Mouse (Mus musculus) spleen, adult 18-20 months (tissue): ENCODE measurements around the gene Mpped2.

Experiments
- DNase-seq, 2 experiments: peaks; one replicate each; pipeline ENCODE4 v3.0.0; 2022; ENCODE audit warnings: mixed read lengths in 2 of 2

The Mpped2 gene

DNA sequence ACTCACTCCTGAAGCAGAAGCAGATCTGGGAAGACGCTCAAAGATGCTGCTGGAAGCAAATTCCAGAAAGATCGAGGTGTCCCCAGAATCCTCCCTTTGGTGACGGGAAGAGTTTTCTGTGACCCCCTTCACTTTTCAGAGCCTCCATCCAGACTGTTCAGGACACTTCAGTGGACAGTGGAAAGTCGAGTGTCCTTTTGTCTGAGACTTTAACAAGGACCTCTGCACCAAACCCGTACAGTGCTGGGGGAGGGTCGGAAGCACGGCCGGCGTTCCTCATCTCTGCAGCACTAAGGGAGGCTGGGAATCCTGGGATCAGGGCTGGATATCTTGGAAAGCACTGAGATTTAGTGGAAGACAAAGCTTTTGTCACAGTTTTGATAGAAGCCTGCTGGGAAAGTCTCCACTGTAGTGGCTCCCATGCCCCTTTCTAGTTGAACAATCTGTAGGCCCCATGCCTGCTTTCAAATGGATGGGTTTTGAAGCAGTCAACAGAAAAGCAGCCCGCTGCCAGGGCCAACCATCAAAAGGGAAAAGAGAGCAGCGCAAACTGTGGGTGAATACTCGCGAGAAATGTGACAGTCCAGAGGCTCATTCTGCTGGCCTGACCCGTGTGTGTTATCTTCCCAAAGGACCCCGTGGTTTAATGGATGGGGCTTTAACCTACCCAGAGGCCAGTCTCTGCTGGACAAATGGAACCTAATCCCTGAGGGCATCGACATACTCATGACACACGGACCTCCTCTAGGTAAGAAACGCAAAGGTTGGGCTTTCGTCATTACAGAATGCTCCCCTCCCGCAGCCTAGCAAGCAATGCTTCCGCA, 168.0 kb downstream of the Mpped2 start:
- no peak for DNase-seq

- no peak for DNase-seq
Measured at GRCm38 (mm10) chr2:106863050-106863653, 170.1 kb downstream of the Mpped2 start.

GRCm38 (mm10) chr2:106865148-106865786, 172.2 kb downstream of the Mpped2 start:
- DNase-seq = no peak

GRCm38 (mm10) chr2:106866303-106866702, 173.2 kb downstream of the Mpped2 start:
- no peak for DNase-seq

DNA sequence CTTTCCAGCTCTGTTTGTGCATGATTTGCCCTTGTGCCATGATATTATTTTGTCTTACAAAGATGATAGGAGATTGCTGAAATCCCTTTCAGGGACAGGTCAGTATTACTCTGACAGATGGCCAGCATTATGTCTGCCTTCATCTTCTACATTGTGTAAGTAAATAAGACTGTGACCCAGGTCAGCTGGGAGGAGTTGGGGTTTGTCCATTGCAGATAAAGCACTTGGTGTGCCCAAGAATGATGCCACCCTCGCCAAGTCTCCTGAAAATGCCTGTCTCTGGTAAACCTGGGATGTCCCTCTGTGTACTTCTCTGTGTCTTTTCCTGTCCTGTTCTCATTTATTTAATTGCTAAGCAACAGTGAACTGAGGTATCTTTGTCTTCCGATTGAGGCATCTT, 177.8 kb downstream of the Mpped2 start:
- no peak for DNase-seq

DNA sequence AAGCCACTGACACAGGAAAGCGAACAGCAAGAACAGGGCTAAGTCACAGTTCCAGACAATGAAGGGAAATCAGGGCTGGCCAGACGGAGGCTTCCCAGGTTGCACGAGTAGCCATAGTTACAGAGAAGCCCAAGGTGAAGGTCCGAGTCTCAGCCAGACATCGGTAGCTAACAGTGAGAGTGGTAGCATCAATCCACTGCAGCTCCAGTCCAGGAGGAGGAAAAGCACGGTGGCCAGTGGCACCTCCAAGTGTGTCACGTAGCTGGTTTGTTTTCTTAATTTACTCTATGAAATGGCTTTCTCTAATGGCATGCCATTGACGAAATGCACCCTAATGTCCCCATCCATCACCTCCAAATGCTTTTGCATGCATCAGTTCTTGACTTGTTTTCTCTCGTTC, 180.1 kb downstream of the Mpped2 start:
- no peak for DNase-seq

GRCm38 (mm10) chr2:106883390-106883789, 190.3 kb downstream of the Mpped2 start:
- no peak for DNase-seq

GRCm38 (mm10) chr2:106888174-106888573, 195.1 kb downstream of the Mpped2 start:
- DNase-seq = no peak

- no peak for DNase-seq
Measured at GRCm38 (mm10) chr2:106889297-106890000, 196.4 kb downstream of the Mpped2 start.

DNA sequence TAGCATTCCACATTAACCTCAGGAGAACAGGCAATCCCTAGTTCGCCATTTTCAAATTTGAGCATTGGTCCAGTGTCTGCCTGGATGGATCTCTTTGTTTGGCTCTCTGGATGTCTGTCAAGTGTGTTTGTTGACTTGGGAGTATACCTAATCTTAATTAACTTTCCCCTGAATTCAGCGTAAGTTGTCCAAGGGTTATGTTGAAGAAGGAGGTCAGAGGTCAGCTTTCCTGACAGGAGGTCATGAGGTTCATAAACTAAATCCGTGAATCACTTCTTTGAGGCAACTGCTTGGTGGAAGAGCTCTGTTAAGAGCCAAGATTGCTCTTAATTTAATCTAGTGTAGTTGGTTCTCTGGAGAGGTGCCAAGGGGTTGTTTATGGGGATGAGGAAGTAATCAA, 200.3 kb downstream of the Mpped2 start:
- no peak for DNase-seq

DNA sequence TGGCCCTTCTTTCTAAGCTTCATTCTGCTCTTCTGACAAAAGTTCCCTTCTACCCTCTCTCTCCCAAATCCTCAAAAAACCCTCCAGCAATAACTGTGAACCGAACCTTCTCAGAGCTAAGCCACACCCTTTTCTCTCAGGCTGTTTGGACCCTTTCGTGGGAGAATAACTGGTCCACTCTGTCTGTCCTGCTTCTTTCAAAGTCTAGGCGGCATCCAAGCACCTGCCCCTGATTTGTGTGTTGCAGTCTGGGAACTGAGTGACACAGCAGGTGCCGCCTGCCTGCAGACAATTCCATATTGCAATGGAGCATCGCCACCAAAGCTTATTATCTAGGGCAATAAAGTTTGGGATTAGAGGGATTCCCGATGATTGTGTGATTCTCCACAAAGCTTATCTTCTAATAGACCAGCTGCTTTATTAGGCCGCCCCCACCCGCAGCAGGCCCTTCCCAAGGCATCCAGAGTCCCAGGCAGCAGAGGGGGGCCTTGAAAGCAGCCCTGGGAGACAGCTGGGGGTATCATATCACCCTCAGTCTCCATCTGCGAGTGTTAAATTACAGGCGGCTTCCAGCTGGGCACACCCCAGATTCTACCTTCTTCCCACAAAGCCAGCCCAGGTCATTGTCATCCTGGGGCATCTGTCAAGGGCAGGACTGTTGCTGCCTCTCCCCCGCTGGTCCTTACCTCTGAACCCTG, 202.4 kb downstream of the Mpped2 start:
- no peak for DNase-seq

GRCm38 (mm10) chr2:106896024-106896384, 202.9 kb downstream of the Mpped2 start:
- no peak for DNase-seq

- DNase-seq = no peak
Measured at GRCm38 (mm10) chr2:106911951-106912480, 218.9 kb downstream of the Mpped2 start.
